In genomic region chr12:21097806-21098325, GRCm38 (mm10) we compare ENCODE assay signal across 6 mouse cellular contexts.
DNase-seq lines count a peak whose midpoint lies in the region; TF ChIP-seq lines count a peak whose summit lies in the region.
"Not testable (repeated sequence)": the region's sequence is repeated elsewhere in the genome, so short reads cannot be mapped to it uniquely, and the experiment has no call there.

No protein-coding gene starts in this region.

- 46% methylated on average over 3 of the region's 3 CpGs for WGBS in heart, adult 2 months

- H3K36me3 ChIP-seq in heart, adult 2 months (ENCODE audit: control insufficient read depth, insufficient read depth, low read length): not testable (repeated sequence)

- intact Hi-C loops in heart, adult 2 months (cut with DNase I): not testable (repeated sequence)

- H3K4me1 ChIP-seq in heart, adult 2 months (ENCODE audit: control insufficient read depth, insufficient read depth, low read length): not testable (repeated sequence)

- peak; percentile 59 for DNase-seq in Muller cell, postnatal 12 days (ENCODE audit: inconsistent ontology term)
- peak; percentile 59 for DNase-seq in adrenal gland, adult 2 months
- DNase-seq in gastrocnemius, adult 18-20 months (ENCODE audit: low spot score): peak; percentile 14
- peak; percentile 31 for DNase-seq in gastrocnemius, postnatal 25 days
- peak; percentile 26 to 28 for DNase-seq in heart, adult 2 months
- DNase-seq in layer of hippocampus, adult 11-12 months (ENCODE audit: low spot score): peak; percentile 11

- H3K27ac ChIP-seq in heart, adult 2 months: not testable (repeated sequence)

- H3K4me3 ChIP-seq in heart, adult 2 months: not testable (repeated sequence)

- H3K9ac ChIP-seq in heart, adult 2 months (ENCODE audit: low read depth, low read length): not testable (repeated sequence)

- not testable (repeated sequence) for H3K79me2 ChIP-seq in heart, adult 2 months (replicated peaks; ENCODE audit: control insufficient read depth, insufficient read depth, low read length)

- not testable (repeated sequence) for TF ChIP-seq POLR2A in heart, adult 2 months (IDR thresholded peaks at IDR 0.05; ENCODE audit: insufficient read depth, low read depth, low read length)

- TF ChIP-seq EP300 in heart, adult 2 months (IDR thresholded peaks at IDR 0.05; ENCODE audit: insufficient read depth, low read depth, low read length): not testable (repeated sequence)

- not testable (repeated sequence) for H3K27me3 ChIP-seq in heart, adult 2 months (ENCODE audit: control insufficient read depth, insufficient read depth, low read length)

- not testable (repeated sequence) for TF ChIP-seq CTCF in heart, adult 2 months (IDR thresholded peaks at IDR 0.05)
